Mouse (Mus musculus) heart, postnatal 25 days (tissue): Measurements from ENCODE around the gene Ints5. TPM values are rescaled to one million over a fixed set of nuclear protein-coding genes. Genes with fewer than 3 reads are reported as not detected.
"Not testable (repeated sequence)": the region's sequence is repeated elsewhere in the genome, so short reads cannot be mapped to it uniquely, and the experiment has no call there.

ENCODE experiments used
- DNase-seq: peaks from one replicate; pipeline ENCODE4 v3.0.0; 2022; ENCODE audit warnings: low spot score
- intact Hi-C: fragments of 180-260 bp; cut with DNase I; formaldehyde crosslinking; loops from one replicate; pipeline ENCODE4 v1.15.1; 2025
- total RNA-seq, 2 experiments: library from RNA; stranded (reverse); gene quantifications; 2 replicates each; pipeline ENCODE4 v1.2.3; 2021

The Ints5 gene
- total RNA-seq, 2 experiments from 2014 or later: 11.2 to 11.8 TPM

DNA sequence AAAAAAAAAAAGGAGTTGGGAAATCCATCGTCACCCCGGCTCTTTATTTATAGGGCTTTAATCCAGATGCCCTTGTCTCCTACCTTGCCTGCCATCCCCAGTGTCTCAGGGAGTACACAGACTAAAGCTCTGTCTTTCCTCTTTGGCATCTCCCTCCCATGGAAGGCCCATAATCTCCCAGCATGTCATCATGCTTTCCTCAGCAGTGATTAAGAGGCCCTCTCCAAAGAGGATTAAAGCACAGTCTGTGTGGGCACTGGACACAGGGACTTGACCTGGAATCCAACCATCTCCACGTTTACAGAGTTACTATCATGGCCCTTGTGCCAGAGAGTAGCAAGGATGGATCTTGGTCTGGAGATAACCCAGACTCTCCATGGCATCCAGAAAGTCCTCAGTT is 9.2 kb upstream of the Ints5 start, which contains the start of the genes Lbhd1 and Gm49403:
Gene Lbhd1 (plus strand): TSS at position 117 of the 400 bp plus-strand sequence.
Gene Gm49403 (plus strand): TSS at position 315 of the 400 bp plus-strand sequence.
- intact Hi-C loops: no loop called here
- DNase-seq: no peak

DNA sequence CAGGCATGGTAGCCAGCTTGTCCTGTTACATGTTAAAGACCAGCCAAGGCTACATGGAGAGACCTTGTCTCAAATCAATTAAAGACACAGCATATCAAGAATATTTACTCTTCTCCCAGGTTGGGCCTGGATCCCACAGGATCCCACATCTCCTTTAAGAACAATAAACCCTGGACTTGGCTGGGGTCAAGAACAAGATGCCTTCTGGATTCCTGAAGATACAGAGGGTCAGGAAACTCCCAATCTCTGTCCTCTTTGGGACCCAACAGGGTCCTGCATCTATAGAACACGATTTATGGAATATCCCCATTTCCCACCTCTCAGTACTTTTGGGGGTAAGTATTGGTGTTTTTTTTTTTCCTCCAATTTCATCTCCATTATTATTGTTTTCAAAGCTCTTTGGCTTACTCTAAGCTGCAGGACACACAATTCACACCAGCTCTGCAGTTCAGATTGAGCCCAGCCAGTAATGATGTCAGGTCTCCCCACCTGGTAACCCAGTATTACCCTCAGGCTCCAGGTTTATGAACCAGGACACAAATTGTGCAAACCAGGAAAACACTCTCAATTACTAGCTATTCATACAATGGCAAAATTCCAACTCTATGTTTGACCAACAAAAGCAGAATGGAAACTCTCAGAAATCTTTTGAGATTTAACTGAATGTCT is 5.8 kb upstream of the Ints5 start:
- intact Hi-C loops: loop anchor here (5.0 kb wide), 1 partner anchor 45 kb away; no protein-coding TSS in a partner anchor
- no peak for DNase-seq

DNA sequence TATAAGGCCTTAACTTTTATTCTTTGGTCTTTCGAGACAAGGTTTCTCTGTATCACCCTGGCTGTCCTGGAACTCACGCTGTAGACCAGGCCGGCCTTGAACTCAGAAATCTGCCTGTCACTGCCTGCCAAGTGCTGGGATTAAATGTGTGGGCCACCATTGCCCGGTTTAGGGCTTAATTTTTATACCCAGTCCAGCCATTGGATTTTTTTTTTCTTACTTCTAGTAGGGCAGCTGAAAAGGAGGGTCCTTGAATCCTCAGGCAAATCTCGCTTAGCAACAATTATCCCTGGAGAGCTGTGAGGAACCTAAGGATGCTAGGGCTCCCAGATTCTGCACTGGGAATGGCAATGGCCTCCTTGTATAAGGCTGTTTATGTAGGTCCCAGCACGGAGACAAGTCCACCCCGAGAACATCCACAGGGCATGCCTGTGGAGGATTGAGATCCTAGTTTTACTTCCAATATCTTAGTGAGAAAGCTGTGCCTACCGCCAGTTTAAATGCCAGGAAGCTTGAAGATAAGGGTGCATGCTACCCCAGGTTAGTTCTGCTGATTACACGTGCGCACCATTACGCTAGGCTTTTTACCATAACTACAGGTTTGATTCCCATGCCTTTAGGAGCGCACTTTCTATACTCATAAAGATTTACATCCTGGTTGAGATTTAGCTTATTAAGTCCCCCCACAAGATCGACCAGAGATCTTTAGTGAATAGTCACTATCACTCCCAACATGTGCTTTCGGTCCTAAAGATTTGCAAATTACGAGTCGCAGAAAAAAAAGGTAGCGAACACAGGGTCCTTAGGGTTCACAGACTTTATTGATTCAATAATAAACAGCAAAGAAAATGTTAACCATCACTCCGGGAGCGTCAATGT is 5.0 kb upstream of the Ints5 start:
- intact Hi-C loops: loop anchor here (5.0 kb wide), 1 partner anchor 46 kb away; no protein-coding TSS in a partner anchor
- no peak for DNase-seq

GRCm38 (mm10) chr19:8888511-8889385 is 4.1 kb upstream of the Ints5 start, which contains the start of the genes 1810009A15Rik and Gm49416:
Gene 1810009A15Rik, plus strand, starts transcription at chr19:8888853.
Gene Gm49416, plus strand, starts transcription at chr19:8888926.
- intact Hi-C loops: loop anchor here (5.0 kb wide), 1 partner anchor 46 kb away; no protein-coding TSS in a partner anchor
- peak; percentile 90 for DNase-seq

- DNase-seq: no peak
- intact Hi-C loops: no loop called here
Measured at GRCm38 (mm10) chr19:8895397-8895960, 2.7 kb downstream of the Ints5 start.

DNA sequence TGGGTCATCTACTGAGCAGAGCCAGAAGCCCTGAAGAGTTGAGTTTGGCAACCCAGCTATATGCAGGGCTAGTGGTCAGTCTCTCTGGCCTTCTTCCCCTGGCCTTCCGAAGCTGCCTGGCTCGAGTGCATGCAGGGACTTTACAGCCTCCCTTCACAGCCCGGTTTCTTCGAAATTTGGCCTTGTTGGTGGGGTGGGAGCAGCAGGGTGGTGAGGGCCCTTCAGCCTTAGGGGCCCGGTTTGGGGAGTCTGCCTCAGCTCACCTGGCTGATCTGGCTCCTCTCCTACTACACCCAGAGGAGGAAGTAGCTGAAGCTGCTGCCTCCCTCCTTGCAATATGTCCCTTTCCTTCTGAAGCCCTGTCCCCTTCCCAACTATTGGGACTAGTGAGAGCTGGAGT is 3.4 kb downstream of the Ints5 start:
- intact Hi-C loops, DNase-seq: not testable (repeated sequence)

- DNase-seq, intact Hi-C loops: not testable (repeated sequence)
Measured at GRCm38 (mm10) chr19:8897211-8897864, 4.5 kb downstream of the Ints5 start.

- intact Hi-C loops: loop anchor here (2.0 kb wide), 1 partner anchor 69 kb away; the partner anchor contains the start of gene Eef1g
- DNase-seq: peak; percentile 92
Measured at GRCm38 (mm10) chr19:8897865-8898495, 5.2 kb downstream of the Ints5 start, which contains the start of gene Ganab. Gene Ganab, plus strand, starts transcription at chr19:8898071.

- DNase-seq: no peak
- intact Hi-C loops: loop anchor here (2.0 kb wide), 1 partner anchor 68 kb away; the partner anchor contains the start of gene Eef1g
Measured at GRCm38 (mm10) chr19:8898576-8898975, 5.8 kb downstream of the Ints5 start.

DNA sequence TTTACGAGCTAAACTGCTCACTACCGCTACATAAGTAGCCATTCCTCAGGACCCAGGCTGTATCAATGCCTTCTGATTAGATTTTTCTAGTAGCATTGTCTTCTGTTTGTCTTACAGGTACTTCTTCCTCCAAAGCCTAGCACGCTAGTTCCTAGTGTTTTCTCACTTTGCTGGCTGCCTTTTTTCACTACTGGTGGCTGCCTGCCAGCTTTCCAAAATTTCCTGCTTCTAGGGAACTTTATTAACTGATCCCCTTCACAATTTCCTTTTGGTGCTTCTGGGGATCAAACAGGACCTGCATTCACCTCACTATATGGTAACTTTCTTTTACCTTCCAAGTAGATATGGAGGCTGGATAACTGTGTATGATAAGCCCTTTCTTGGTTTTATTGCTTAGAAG is 6.3 kb downstream of the Ints5 start:
- DNase-seq: no peak
- intact Hi-C loops: loop anchor here (2.0 kb wide), 1 partner anchor 68 kb away; the partner anchor contains the start of gene Eef1g

DNA sequence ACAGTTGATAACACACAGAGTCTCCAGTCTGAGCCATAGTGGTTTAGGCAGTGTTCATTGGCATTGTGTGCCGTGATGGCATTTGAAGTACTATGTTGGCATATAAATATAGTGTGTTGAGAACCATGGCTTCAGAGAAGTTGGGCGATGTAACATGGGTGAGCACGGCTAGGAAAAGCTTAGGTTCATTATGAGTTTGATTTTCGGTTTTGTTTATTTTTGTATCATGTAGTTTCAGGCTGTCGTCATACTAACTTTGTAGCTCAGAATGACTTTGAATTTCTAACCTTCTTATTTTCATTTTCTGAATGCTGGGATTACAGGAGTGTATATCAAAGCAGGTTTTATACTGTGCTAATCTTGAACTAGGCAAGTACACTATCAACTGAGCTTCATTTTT is 10.6 kb downstream of the Ints5 start:
- DNase-seq: no peak
- intact Hi-C loops: no loop called here

GRCm38 (mm10) chr19:8908531-8908930 is 15.7 kb downstream of the Ints5 start:
- DNase-seq: no peak
- intact Hi-C loops: no loop called here

DNA sequence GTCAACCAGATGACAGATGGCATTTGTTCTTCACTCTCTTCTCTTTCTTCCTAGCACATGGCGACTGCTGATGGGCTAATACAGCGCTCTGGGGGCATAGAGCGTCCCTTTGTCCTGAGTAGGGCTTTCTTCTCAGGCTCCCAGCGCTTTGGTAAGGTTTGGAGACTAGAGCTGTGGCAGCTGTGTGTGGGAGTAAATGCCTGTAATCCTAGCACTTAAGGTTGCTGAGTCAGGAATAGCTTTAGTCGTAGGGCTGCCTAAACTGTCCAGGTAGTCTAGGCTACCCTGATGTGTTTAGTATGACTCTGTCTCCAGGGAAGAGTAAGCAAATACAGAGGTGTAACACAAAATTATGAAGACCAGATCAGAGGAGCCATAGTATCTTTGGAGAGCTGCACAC is 19.0 kb downstream of the Ints5 start:
- no peak for DNase-seq
- intact Hi-C loops: loop anchor here (5.0 kb wide), 1 partner anchor 35 kb away; no protein-coding TSS in a partner anchor

- intact Hi-C loops: loop anchor here (5.0 kb wide), 1 partner anchor 33 kb away; no protein-coding TSS in a partner anchor
- DNase-seq: no peak
Measured at GRCm38 (mm10) chr19:8914212-8914611, 21.4 kb downstream of the Ints5 start.

DNA sequence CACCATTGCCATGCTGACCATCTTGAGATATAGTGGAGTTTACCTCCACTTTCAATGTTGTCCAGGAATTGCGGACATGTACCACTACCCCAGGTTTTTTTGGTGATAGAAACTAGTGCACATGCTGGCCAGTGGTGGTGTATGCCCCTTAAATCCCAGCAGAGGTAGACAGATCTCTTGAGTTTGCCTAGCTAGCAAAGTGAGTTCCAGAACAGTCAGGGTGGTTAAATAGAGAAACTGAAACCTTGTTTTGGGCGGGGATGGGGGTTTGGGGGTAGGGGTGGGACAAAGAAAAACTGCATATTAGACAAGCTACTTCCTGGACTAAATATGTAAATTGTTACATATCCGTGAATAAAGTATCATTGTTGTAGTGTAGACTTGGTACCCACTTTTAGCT is 26.2 kb downstream of the Ints5 start:
- no peak for DNase-seq
- intact Hi-C loops: loop anchor here (5.0 kb wide), 1 partner anchor 43 kb away; no protein-coding TSS in a partner anchor

- intact Hi-C loops: loop anchor here (2.0 to 5.0 kb wide), 2 partner anchors 21 to 43 kb away; partner anchors contain the start of gene Mta2
- no peak for DNase-seq
Measured at GRCm38 (mm10) chr19:8919684-8920072, 26.9 kb downstream of the Ints5 start.

- intact Hi-C loops: loop anchor here (2.0 kb wide), 1 partner anchor 21 kb away; the partner anchor contains the start of gene Mta2
- peak; percentile 94 for DNase-seq
Measured at GRCm38 (mm10) chr19:8920073-8920736, 27.4 kb downstream of the Ints5 start, which contains the start of gene B3gat3. Gene B3gat3, plus strand, starts transcription at chr19:8920374.
